Mouse (Mus musculus) heart, embryonic 14.5 days (tissue): ENCODE measurements around the gene Csf2ra. TPM values are rescaled to one million over a fixed set of nuclear protein-coding genes. Genes with fewer than 3 reads are reported as not detected.
"Not testable (repeated sequence)": the region's sequence is repeated elsewhere in the genome, so short reads cannot be mapped to it uniquely, and the experiment has no call there.

Source experiments
- ATAC-seq: fragments of 200-750 bp; cut with Nextera tagmentation; 2 replicates; pipeline ENCODE4 v1.8.0; 2017; ENCODE audit warnings: low read depth, moderate TSS enrichment; ENCODE audit not compliant: insufficient number of reproducible peaks, insufficient read depth, low FRiP score
- H3K27ac ChIP-seq, 2 experiments: fragments of 200-500 bp in 1 of 2; fragments of 300-500 bp in 1 of 2; sonication (generic) in 1 of 2; replicated peaks in 1 of 2; 2 replicates each; pipeline ENCODE4 v1.5.1; 2012 to 2014; ENCODE audit warnings: low read depth in 2 of 2, low read length in 2 of 2, control low read depth in 1 of 2, mild to moderate bottlenecking in 1 of 2, mixed read lengths in 1 of 2; ENCODE audit not compliant: control insufficient read depth in 1 of 2, insufficient read depth in 1 of 2
- H3K27me3 ChIP-seq: fragments of 300-500 bp; sonication (generic); 2 replicates; pipeline ENCODE4 v1.6.1; 2014; ENCODE audit warnings: mild to moderate bottlenecking, low read length, control low read depth; ENCODE audit not compliant: control insufficient read depth, insufficient read depth
- H3K36me3 ChIP-seq: fragments of 300-500 bp; sonication (generic); 2 replicates; pipeline ENCODE4 v1.6.1; 2014; ENCODE audit warnings: mild to moderate bottlenecking, control low read depth, low read length, mixed read lengths; ENCODE audit not compliant: control insufficient read depth, insufficient read depth
- H3K4me1 ChIP-seq, 2 experiments: fragments of 200-500 bp in 1 of 2; fragments of 300-500 bp in 1 of 2; sonication (generic) in 1 of 2; 2 replicates each; pipeline ENCODE4 v1.6.1; 2012 to 2014; ENCODE audit warnings: low read length in 2 of 2, control low read depth in 1 of 2, mixed read lengths in 1 of 2; ENCODE audit not compliant: control insufficient read depth in 2 of 2, insufficient read depth in 2 of 2
- H3K4me2 ChIP-seq: fragments of 300-500 bp; sonication (generic); 2 replicates; pipeline ENCODE4 v1.6.1; 2014; ENCODE audit warnings: mild to moderate bottlenecking, low read length
- H3K4me3 ChIP-seq, 2 experiments: fragments of 200-500 bp in 1 of 2; fragments of 300-500 bp in 1 of 2; sonication (generic) in 1 of 2; 2 replicates each; pipeline ENCODE4 v1.5.1; 2012 to 2014; ENCODE audit warnings: low read length in 2 of 2, mild to moderate bottlenecking in 2 of 2, control low read depth in 1 of 2, low read depth in 1 of 2, moderate library complexity in 1 of 2; ENCODE audit not compliant: control insufficient read depth in 1 of 2, insufficient read depth in 1 of 2
- H3K9ac ChIP-seq: fragments of 300-500 bp; sonication (generic); 2 replicates; pipeline ENCODE4 v1.6.1; 2014; ENCODE audit warnings: mild to moderate bottlenecking, low read length
- H3K9me3 ChIP-seq: fragments of 300-500 bp; sonication (generic); 2 replicates; pipeline ENCODE4 v1.6.1; 2016; ENCODE audit warnings: low read length, control low read depth; ENCODE audit not compliant: control insufficient read depth
- WGBS: fragments of 180-500 bp; shearing (Covaris S2); extraction: QIAGEN DNeasy Blood & Tissue Kit; methylation state at CpG from one replicate; pipeline ENCODE4 v1.1.7; 2014; 5-methylcytosine and 5-hydroxymethylcytosine counted together
- polyA plus RNA-seq: library from polyadenylated mRNA; unstranded; fragments of >200 nt; fragmentation: Nextera tagmentation; extraction: Ambion mirVana; gene quantifications from 2 replicates; pipeline ENCODE4 v1.2.1, GENCODE M21; 2014

The Csf2ra gene
- polyA plus RNA-seq, 1 experiment from 2014 or later, result 32.0 TPM

GRCm38 (mm10) chr19:61223706-61224328 lies 4.4 kb downstream of the Csf2ra start:
- Histone ChIP-seq H3K4me3 (no peak overlapping the region), H3K27ac (no peak overlapping the region), H3K4me2 (no peak overlapping the region), H3K9ac (no peak overlapping the region), H3K4me1 (peaks cover 0 to 9% of the 10 kb centered on the region in 2 experiments; a peak in 1 of 4 replicates), H3K36me3 (no peaks in the 10 kb centered on the region), H3K9me3 (peaks cover 4% of the 10 kb centered on the region; the same call in 1 of the 2 replicates), H3K27me3 (no peaks in the 10 kb centered on the region)
- WGBS, result 90% methylated on average over 6 of the region's 6 CpGs
- no peak for ATAC-seq

GRCm38 (mm10) chr19:61207506-61207905 lies 20.7 kb downstream of the Csf2ra start:
- not testable (repeated sequence) for H3K9me3 ChIP-seq, ATAC-seq, H3K27me3 ChIP-seq, H3K36me3 ChIP-seq, H3K4me1 ChIP-seq, H3K4me3 ChIP-seq, H3K4me2 ChIP-seq, H3K9ac ChIP-seq, H3K27ac ChIP-seq
- WGBS, result 28% methylated on average over 6 of the region's 6 CpGs

- Histone ChIP-seq H3K9me3 (no peaks in the 10 kb centered on the region), H3K27ac (no peak overlapping the region), H3K4me2 (no peak overlapping the region), H3K36me3 (no peaks in the 10 kb centered on the region), H3K9ac (no peak overlapping the region), H3K4me1 (no peaks in the 10 kb centered on the region), H3K27me3 (no peaks in the 10 kb centered on the region), H3K4me3 (no peak overlapping the region)
- whole genome bisulfite sequencing, result 14% methylated on average over 10 of the region's 10 CpGs
- no peak for ATAC-seq
Measured at GRCm38 (mm10) chr19:61199836-61200235, 28.4 kb downstream of the Csf2ra start.

- no peak overlapping the region for H3K27ac ChIP-seq
- no peaks in the 10 kb centered on the region for H3K27me3 ChIP-seq
- no peaks in the 10 kb centered on the region for H3K9me3 ChIP-seq
- WGBS, result 14% methylated on average over 13 of the region's 13 CpGs
- no peak overlapping the region for H3K9ac ChIP-seq
- H3K36me3 ChIP-seq, result no peaks in the 10 kb centered on the region
- no peak overlapping the region for H3K4me3 ChIP-seq
- H3K4me1 ChIP-seq, result no peaks in the 10 kb centered on the region
- H3K4me2 ChIP-seq, result no peak overlapping the region
- ATAC-seq, result no peak
Measured at GRCm38 (mm10) chr19:61199316-61199715, 28.9 kb downstream of the Csf2ra start.

GRCm38 (mm10) chr19:61183590-61183989 lies 44.6 kb downstream of the Csf2ra start, which contains the start of gene Gm6020:
Gene Gm6020 (plus strand): TSS chr19:61183890.
- not testable (repeated sequence) for H3K27me3 ChIP-seq, H3K9ac ChIP-seq, H3K4me2 ChIP-seq, H3K4me3 ChIP-seq, H3K27ac ChIP-seq, H3K4me1 ChIP-seq, H3K36me3 ChIP-seq, ATAC-seq
- 66% methylated on average over 2 of the region's 2 CpGs for WGBS
- peaks cover 11% of the 10 kb centered on the region for H3K9me3 ChIP-seq

GRCm38 (mm10) chr19:61175756-61176324 lies 52.4 kb downstream of the Csf2ra start, which contains the start of gene Gm7102:
Gene Gm7102 (minus strand): TSS chr19:61176309.
- ATAC-seq, result no peak
- H3K27me3 ChIP-seq, result no peaks in the 10 kb centered on the region
- WGBS, result 17% methylated on average over 39 of the region's 39 CpGs
- no peak within 1 kb of the TSS for H3K27ac ChIP-seq
- H3K9ac ChIP-seq, result peak within 1 kb of the TSS; percentile 65
- no peaks in the 10 kb centered on the region for H3K9me3 ChIP-seq
- peak within 1 kb of the TSS; percentile 36 to 56 for H3K4me3 ChIP-seq
- H3K36me3 ChIP-seq, result no peaks in the 10 kb centered on the region
- H3K4me2 ChIP-seq, result peak within 1 kb of the TSS; percentile 66
- no peaks in the 10 kb centered on the region for H3K4me1 ChIP-seq
